Mouse (Mus musculus) lung, embryonic 16.5 days (tissue): ENCODE measurements around the gene Ppm1l. TPM values are rescaled to one million over a fixed set of nuclear protein-coding genes. Genes with fewer than 3 reads are reported as not detected.
"Not testable (repeated sequence)": the region's sequence is repeated elsewhere in the genome, so short reads cannot be mapped to it uniquely, and the experiment has no call there.

ENCODE experiments used
- ATAC-seq: fragments of 200-750 bp; cut with Nextera tagmentation; 2 replicates; pipeline ENCODE4 v1.8.0; 2017; ENCODE audit warnings: low read depth, mild to moderate bottlenecking, moderate library complexity
- H3K27ac ChIP-seq: fragments of 300-500 bp; sonication (generic); 2 replicates; pipeline ENCODE4 v1.5.1; 2014; ENCODE audit warnings: mild to moderate bottlenecking, control low read depth, low read length
- H3K27me3 ChIP-seq: fragments of 300-500 bp; sonication (generic); 2 replicates; pipeline ENCODE4 v1.6.1; 2014; ENCODE audit warnings: low read depth, low read length, mixed read lengths; ENCODE audit not compliant: control insufficient read depth, insufficient read depth
- H3K36me3 ChIP-seq: fragments of 300-500 bp; sonication (generic); 2 replicates; pipeline ENCODE4 v1.6.1; 2014; ENCODE audit warnings: low read length; ENCODE audit not compliant: control insufficient read depth, insufficient read depth
- H3K4me1 ChIP-seq: fragments of 300-500 bp; sonication (generic); replicated peaks from 2 replicates; pipeline ENCODE4 v1.6.1; 2014; ENCODE audit warnings: low read length, mixed read lengths; ENCODE audit not compliant: control insufficient read depth, insufficient read depth
- H3K4me2 ChIP-seq: fragments of 300-500 bp; sonication (generic); 2 replicates; pipeline ENCODE4 v1.6.1; 2014; ENCODE audit warnings: low read depth, low read length, control low read depth
- H3K4me3 ChIP-seq: fragments of 300-500 bp; sonication (generic); 2 replicates; pipeline ENCODE4 v1.5.1; 2014; ENCODE audit warnings: mild to moderate bottlenecking, low read length, control low read depth
- H3K9ac ChIP-seq: fragments of 300-500 bp; sonication (generic); 2 replicates; pipeline ENCODE4 v1.6.1; 2014; ENCODE audit warnings: low read length, control low read depth
- H3K9me3 ChIP-seq: fragments of 300-500 bp; sonication (generic); 2 replicates; pipeline ENCODE4 v1.6.1; 2016; ENCODE audit warnings: low read length; ENCODE audit not compliant: control insufficient read depth
- WGBS: fragments of 180-500 bp; shearing (Covaris S2); extraction: QIAGEN DNeasy Blood & Tissue Kit; methylation state at CpG from one replicate; pipeline ENCODE4 v1.1.7; 2014; 5-methylcytosine and 5-hydroxymethylcytosine counted together
- polyA plus RNA-seq: library from polyadenylated mRNA; unstranded; fragments of >200 nt; fragmentation: Nextera tagmentation; extraction: Ambion mirVana; gene quantifications from 2 replicates; pipeline ENCODE4 v1.2.1, GENCODE M21; 2015

The Ppm1l gene
- polyA plus RNA-seq, 1 experiment from 2014 or later = 6.0 TPM

DNA sequence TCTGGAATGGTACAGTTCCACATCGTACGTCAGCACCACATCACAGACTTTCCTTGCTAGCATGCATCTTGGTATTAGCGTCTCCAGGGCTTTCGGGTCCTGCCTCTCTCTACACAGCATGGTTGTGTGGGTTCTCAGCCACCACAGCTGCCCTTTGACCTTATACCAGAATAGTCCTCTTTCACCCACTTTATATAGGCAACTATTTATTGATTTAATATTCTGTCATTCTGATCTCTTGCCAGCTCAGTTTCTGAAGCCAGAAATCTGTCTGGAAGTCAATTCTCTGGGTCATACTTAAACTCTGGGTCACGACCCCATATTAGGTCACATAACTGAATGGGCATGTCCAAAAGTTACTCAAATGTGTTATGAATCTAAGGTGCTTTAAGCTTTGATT is 86.5 kb downstream of the Ppm1l start:
- no peak overlapping the region for H3K9ac ChIP-seq
- no peak overlapping the region for H3K4me2 ChIP-seq
- H3K9me3 ChIP-seq = no peaks in the 10 kb centered on the region
- no peaks in the 10 kb centered on the region for H3K27me3 ChIP-seq
- no peak overlapping the region for H3K27ac ChIP-seq
- no peaks in the 10 kb centered on the region for H3K36me3 ChIP-seq
- H3K4me1 ChIP-seq = no peaks in the 10 kb centered on the region
- 64% methylated on average over 5 of the region's 5 CpGs for WGBS
- ATAC-seq = no peak
- H3K4me3 ChIP-seq = no peak overlapping the region

DNA sequence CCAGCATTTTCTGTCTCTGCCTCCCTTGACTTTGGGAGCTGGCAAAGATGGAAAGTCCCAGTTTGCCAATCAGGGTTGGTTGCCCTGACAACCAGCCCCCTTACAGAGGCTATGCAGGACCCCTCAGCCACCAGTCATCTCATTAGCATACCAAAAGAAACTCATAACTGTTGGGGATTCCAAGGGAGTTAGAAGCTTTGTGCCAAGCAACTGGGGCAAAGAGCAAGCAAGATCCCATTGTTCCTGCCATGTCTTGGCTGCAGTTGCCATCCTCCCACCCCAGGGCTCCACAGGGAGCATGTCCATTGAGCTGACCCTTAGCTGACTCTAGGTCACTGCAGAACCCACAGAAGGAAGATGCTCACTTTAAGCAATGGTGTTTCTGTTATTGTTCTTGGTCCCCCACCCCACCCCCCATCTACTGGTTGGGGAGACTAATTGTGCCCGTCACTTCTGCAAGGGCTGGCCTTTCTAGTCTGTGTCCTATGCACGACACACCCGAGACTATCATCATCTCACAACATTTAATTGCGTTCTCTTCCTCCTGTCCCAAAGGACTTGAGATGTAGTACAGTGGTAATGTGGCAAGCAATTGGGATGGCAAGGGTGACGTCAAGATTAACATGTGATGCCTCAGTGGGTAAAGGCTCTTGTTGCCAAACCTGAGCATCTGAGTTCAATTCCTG is 89.7 kb downstream of the Ppm1l start:
- no peak for ATAC-seq
- WGBS = 87% methylated on average over 5 of the region's 5 CpGs

DNA sequence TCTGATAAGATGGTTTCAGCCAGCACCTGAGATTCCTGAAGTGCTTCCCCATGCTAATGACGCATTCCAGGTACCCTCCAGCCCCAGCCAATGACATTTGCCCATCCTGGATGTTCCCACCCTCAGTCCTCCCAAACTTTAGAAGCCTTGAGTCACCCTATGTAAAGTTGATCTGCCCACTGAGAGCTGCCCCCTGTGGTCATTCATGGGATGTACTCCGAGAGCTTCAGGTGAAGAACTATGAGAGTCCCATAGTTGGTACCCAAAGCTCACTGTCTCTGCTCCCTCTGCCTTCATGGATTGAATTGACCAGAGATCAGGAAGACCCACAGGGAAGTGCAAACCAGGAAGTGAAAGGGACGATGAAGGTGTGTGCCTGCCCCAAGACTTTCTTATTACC is 91.4 kb downstream of the Ppm1l start:
- H3K4me3 ChIP-seq = no peak overlapping the region
- ATAC-seq = no peak
- no peaks in the 10 kb centered on the region for H3K36me3 ChIP-seq
- H3K27me3 ChIP-seq = no peaks in the 10 kb centered on the region
- H3K9ac ChIP-seq = no peak overlapping the region
- no peaks in the 10 kb centered on the region for H3K4me1 ChIP-seq
- H3K4me2 ChIP-seq = no peak overlapping the region
- H3K9me3 ChIP-seq = no peaks in the 10 kb centered on the region
- 76% methylated on average over 3 of the region's 3 CpGs for WGBS
- H3K27ac ChIP-seq = no peak overlapping the region

More for the DNA sequence above, 89.7 kb downstream of the Ppm1l start:
- Histone ChIP-seq H3K4me3 (no peak overlapping the region), H3K27ac (no peak overlapping the region), H3K36me3 (no peaks in the 10 kb centered on the region), H3K9me3 (no peaks in the 10 kb centered on the region), H3K4me1 (no peaks in the 10 kb centered on the region), H3K9ac (no peak overlapping the region), H3K4me2 (no peak overlapping the region), H3K27me3 (no peaks in the 10 kb centered on the region)

DNA sequence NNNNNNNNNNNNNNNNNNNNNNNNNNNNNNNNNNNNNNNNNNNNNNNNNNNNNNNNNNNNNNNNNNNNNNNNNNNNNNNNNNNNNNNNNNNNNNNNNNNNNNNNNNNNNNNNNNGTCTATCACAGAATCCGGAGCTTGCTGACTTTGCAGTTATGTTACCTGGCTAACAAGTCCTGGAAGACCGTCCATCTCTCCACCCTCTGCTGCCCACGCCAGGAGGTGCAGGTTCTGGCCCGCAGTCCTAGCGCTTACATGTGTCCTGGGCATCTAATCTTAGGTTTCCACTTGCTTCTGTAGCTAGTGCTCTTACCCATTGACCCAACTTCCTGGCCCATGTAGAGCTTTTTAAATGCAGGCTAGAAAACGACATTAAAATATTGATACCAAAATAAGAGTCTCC is 99.5 kb downstream of the Ppm1l start:
- no peaks in the 10 kb centered on the region for H3K9me3 ChIP-seq
- H3K9ac ChIP-seq = no peak overlapping the region
- H3K4me1 ChIP-seq = no peaks in the 10 kb centered on the region
- WGBS = 72% methylated on average over 6 of the region's 6 CpGs
- ATAC-seq = no peak
- no peak overlapping the region for H3K4me2 ChIP-seq
- H3K27ac ChIP-seq = no peak overlapping the region
- no peaks in the 10 kb centered on the region for H3K27me3 ChIP-seq
- H3K4me3 ChIP-seq = no peak overlapping the region
- H3K36me3 ChIP-seq = no peaks in the 10 kb centered on the region

DNA sequence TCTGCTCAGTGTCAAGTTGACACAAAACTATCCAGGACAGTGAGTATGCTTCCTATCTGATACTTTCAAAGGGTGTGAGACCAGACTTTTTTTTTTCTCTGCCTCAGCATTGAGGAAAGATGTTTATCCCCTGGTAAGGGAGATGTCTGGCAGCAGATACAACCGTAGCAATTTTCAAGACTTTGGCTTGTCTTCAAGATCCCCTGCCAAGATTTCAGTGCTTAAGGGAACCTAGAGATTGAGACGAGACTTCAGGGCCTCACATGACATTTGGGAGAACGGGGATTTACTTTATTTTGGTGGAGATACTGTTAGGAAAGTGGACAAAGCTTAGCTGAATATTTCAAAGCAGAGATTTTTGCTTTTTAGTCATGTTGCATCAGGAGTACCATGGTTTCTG is 106.1 kb downstream of the Ppm1l start:
- WGBS = 32% methylated on average over 3 of the region's 3 CpGs
- no peaks in the 10 kb centered on the region for H3K36me3 ChIP-seq
- H3K4me1 ChIP-seq = no peaks in the 10 kb centered on the region
- H3K4me3 ChIP-seq = no peak overlapping the region
- no peak for ATAC-seq
- H3K27ac ChIP-seq = no peak overlapping the region
- no peak overlapping the region for H3K9ac ChIP-seq
- no peaks in the 10 kb centered on the region for H3K27me3 ChIP-seq
- H3K9me3 ChIP-seq = no peaks in the 10 kb centered on the region; the same call in 1 of the 2 replicates
- no peak overlapping the region for H3K4me2 ChIP-seq

DNA sequence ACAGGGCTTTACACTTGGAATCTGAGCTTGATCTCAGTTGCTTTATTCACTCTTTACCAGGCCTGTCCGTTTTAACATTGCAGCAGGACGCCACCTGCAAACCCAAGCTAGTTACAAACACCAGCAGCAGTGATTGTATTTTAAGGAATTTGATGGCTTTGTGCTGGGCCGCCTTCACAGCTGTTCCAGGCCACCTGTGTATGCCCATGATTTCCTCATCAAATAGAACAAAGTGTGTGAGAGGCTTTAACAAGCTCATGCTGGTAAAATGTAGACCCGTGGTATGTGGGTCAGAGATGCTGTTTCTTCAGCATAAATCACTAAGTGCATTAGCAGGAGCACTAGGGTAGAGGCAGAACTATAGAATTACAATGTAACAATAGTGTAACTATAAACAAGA is 106.7 kb downstream of the Ppm1l start:
- Histone ChIP-seq H3K4me3 (no peak overlapping the region), H3K4me2 (no peak overlapping the region), H3K9ac (no peak overlapping the region), H3K9me3 (no peaks in the 10 kb centered on the region; the same call in 1 of the 2 replicates), H3K27me3 (no peaks in the 10 kb centered on the region), H3K36me3 (no peaks in the 10 kb centered on the region), H3K4me1 (no peaks in the 10 kb centered on the region), H3K27ac (no peak overlapping the region)
- 48% methylated on average over 4 of the region's 4 CpGs for WGBS
- no peak for ATAC-seq

DNA sequence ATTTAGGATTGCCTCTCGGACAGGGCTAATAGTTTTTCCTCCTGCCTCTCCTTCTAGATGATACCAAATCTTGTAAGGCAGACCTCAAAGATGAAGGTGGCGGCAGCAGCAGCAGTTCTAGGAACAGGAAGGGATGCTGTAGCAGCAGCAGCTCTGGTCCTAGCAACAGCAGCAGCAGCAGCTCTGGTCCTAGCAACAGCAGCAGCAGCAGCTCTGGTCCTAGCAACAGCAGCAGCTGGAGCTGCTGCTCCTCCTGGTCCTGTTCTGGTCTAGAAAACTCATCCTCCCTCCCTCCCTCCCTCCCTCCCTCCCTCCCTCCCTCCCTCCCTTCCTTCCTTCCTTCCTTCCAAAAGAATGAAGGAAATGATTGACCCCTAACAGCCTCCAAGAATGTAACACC is 108.1 kb downstream of the Ppm1l start:
- H3K4me1 ChIP-seq, H3K4me3 ChIP-seq, ATAC-seq, H3K4me2 ChIP-seq, H3K27ac ChIP-seq, H3K36me3 ChIP-seq, H3K9ac ChIP-seq, H3K27me3 ChIP-seq, H3K9me3 ChIP-seq: not testable (repeated sequence)
- 75% methylated on average over 2 of the region's 2 CpGs for WGBS

DNA sequence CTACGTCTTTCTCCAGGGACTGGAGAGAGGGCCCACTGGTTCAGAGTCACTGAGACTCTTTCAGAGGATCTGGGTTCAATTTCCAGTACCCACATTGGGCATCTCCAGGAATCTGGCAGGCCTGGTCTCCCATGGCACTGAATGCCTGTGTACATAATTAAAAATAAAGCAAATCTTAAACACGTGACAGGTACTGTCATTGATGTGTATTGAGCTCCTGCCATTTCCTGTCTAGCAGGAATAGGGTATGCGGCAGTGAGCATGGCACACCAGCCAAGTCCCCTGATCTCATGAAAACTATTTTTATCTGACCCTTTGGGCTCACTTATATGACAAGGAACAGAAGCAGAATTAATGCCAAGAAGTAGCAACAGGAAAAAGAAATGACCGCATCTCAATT is 110.6 kb downstream of the Ppm1l start:
- Histone ChIP-seq H3K9me3 (no peaks in the 10 kb centered on the region; the same call in 1 of the 2 replicates), H3K4me3 (no peak overlapping the region), H3K4me2 (no peak overlapping the region), H3K27me3 (no peaks in the 10 kb centered on the region), H3K4me1 (no peaks in the 10 kb centered on the region), H3K36me3 (no peaks in the 10 kb centered on the region), H3K27ac (no peak overlapping the region), H3K9ac (no peak overlapping the region)
- 68% methylated on average over 4 of the region's 4 CpGs for WGBS
- ATAC-seq = no peak

DNA sequence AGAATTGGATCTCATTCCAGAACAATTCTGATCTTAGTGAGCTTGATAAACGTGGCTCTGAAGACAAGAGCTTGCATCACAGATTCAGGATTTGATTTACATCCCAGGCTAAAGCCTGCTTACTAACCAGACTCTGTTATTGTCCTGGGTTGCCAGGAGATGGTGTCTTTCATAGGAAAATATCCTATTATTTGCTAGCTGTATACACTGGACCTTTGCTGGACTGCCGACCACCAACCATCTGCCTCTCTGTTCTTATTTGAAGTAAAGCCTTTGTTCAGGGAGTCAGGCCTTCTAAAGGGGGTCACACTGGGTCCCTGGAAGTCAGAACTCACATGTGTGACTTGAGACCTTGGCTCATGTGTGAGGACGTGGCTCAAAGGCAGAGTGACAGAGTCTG is 111.6 kb downstream of the Ppm1l start:
- no peak overlapping the region for H3K27ac ChIP-seq
- 75% methylated on average over 3 of the region's 3 CpGs for WGBS

DNA sequence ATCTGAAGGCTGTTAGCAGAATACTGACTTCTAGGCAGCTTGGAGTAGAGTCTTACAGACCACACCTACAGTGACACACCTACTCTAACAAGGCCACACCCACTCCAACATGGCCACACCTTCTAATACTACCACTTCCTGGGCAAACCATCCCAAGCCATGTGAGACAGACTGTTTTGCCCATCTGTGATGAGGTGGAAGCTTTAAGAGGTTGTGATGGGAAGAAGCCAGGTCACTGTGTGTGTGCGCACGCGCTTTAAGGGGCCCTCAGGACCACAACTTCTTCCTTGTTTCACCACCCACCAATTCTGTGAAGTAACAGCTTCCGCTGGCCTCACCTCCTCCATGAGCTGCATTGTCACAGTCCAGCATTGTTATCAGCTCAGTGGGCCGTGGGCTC is 112.7 kb downstream of the Ppm1l start:
- no peak overlapping the region for H3K4me3 ChIP-seq
- H3K4me2 ChIP-seq = no peak overlapping the region
- H3K27ac ChIP-seq = no peak overlapping the region
- no peaks in the 10 kb centered on the region for H3K4me1 ChIP-seq
- no peaks in the 10 kb centered on the region for H3K9me3 ChIP-seq
- ATAC-seq = no peak
- no peaks in the 10 kb centered on the region for H3K27me3 ChIP-seq
- H3K9ac ChIP-seq = no peak overlapping the region
- no peaks in the 10 kb centered on the region for H3K36me3 ChIP-seq
- 92% methylated on average over 5 of the region's 5 CpGs for WGBS

More for the DNA sequence above, 111.6 kb downstream of the Ppm1l start:
- Histone ChIP-seq H3K27me3 (no peaks in the 10 kb centered on the region), H3K9me3 (no peaks in the 10 kb centered on the region), H3K9ac (no peak overlapping the region), H3K4me3 (no peak overlapping the region), H3K36me3 (no peaks in the 10 kb centered on the region), H3K4me1 (no peaks in the 10 kb centered on the region), H3K4me2 (no peak overlapping the region)
- no peak for ATAC-seq
